Mouse (Mus musculus): Measurements from ENCODE around the gene Ctsj.

- TF ChIP-seq ZNF384 (IDR thresholded peaks at IDR 0.05; ENCODE audit: low read depth, low read length) (no peak), HCFC1 (IDR thresholded peaks at IDR 0.05; ENCODE audit: borderline replicate concordance, insufficient read depth, low read length) (no peak), CHD2 (IDR thresholded peaks at IDR 0.05; ENCODE audit: low read depth, low read length) (no peak), ZC3H11A (IDR thresholded peaks at IDR 0.05; ENCODE audit: borderline replicate concordance, low read depth, low read length) (no peak)
Observed at GRCm38 (mm10) chr13:61040531-61040930, 34.8 kb upstream of the Ctsj start, which contains the start of gene Ctsq.

Data from ES-E14 (cell line).